Mouse (Mus musculus) hindbrain, embryonic 12.5 days (tissue): ENCODE measurements around the gene Rtn1. TPM values are rescaled to one million over a fixed set of nuclear protein-coding genes. Genes with fewer than 3 reads are reported as not detected.

ENCODE experiments used
- ATAC-seq: fragments of 200-750 bp; cut with Nextera tagmentation; 2 replicates; pipeline ENCODE4 v1.8.0; 2017; ENCODE audit warnings: moderate TSS enrichment; ENCODE audit not compliant: low FRiP score
- H3K27ac ChIP-seq: fragments of 300-500 bp; sonication (generic); 2 replicates; pipeline ENCODE4 v1.5.1; 2016; ENCODE audit warnings: mild to moderate bottlenecking
- H3K27me3 ChIP-seq: fragments of 300-500 bp; sonication (generic); 2 replicates; pipeline ENCODE4 v1.6.1; 2016; ENCODE audit warnings: mild to moderate bottlenecking
- H3K36me3 ChIP-seq: fragments of 300-500 bp; sonication (generic); 2 replicates; pipeline ENCODE4 v1.6.1; 2016; ENCODE audit warnings: mild to moderate bottlenecking
- H3K4me1 ChIP-seq: fragments of 300-500 bp; sonication (generic); 2 replicates; pipeline ENCODE4 v1.6.1; 2016
- H3K4me2 ChIP-seq: fragments of 300-500 bp; sonication (generic); replicated peaks from 2 replicates; pipeline ENCODE4 v1.6.1; 2016; ENCODE audit warnings: mild to moderate bottlenecking
- H3K4me3 ChIP-seq: fragments of 300-500 bp; sonication (generic); 2 replicates; pipeline ENCODE4 v1.5.1; 2016; ENCODE audit warnings: mild to moderate bottlenecking
- H3K9ac ChIP-seq: fragments of 300-500 bp; sonication (generic); 2 replicates; pipeline ENCODE4 v1.6.1; 2016; ENCODE audit warnings: mild to moderate bottlenecking, moderate library complexity
- H3K9me3 ChIP-seq: fragments of 300-500 bp; sonication (generic); replicated peaks from 2 replicates; pipeline ENCODE4 v1.6.1; 2016; ENCODE audit warnings: mild to moderate bottlenecking
- WGBS: fragments of 180-500 bp; shearing (Covaris S2); methylation state at CpG from one replicate; pipeline ENCODE4 v1.1.7; 2016; 5-methylcytosine and 5-hydroxymethylcytosine counted together
- polyA plus RNA-seq: library from polyadenylated mRNA; unstranded; fragments of >200 nt; fragmentation: Nextera tagmentation; extraction: Ambion mirVana; gene quantifications from 2 replicates; pipeline ENCODE4 v1.2.1, GENCODE M21; 2016

Gene Rtn1
- polyA plus RNA-seq, 1 experiment from 2014 or later, result 892 TPM

DNA sequence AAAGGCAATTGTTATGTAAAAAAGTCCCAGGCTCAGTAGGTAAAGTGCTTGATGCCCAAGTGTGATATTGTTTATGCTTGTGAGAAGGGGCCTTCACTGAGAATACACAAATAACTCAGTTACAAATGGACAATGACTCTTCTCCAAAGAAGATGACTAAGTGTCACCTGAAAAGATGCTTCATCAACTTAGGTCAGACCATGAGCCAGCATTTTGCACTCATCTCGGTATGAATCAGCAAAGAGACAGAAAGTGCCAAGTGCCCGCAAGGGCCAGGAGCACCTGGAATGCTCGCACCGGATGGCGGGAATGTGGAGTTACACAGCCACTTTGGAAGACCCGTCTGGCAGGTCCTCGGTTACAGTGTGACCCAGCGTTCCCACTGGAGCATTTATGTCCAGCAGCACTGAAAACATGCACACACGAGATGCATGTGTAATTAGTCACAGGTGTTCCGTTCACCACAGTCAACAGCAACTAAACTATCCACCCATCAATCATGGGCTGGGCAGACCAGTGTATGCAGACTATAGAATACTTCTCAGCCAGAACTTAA is 156.9 kb downstream of the Rtn1 start:
- no peaks in the 10 kb centered on the region for H3K36me3 ChIP-seq
- ATAC-seq, result no peak
- no peaks in the 10 kb centered on the region for H3K27me3 ChIP-seq
- H3K4me3 ChIP-seq, result no peak overlapping the region
- H3K9me3 ChIP-seq, result 0 out of 2 replicates have a peak, but pooled peaks cover 4% of the 10 kb centered on the region
- WGBS, result 71% methylated on average over 10 of the region's 10 CpGs
- H3K9ac ChIP-seq, result no peak overlapping the region
- H3K4me1 ChIP-seq, result 0 out of 2 replicates have a peak, but pooled peaks cover 2% of the 10 kb centered on the region
- no peak overlapping the region for H3K27ac ChIP-seq
- no peak overlapping the region for H3K4me2 ChIP-seq

DNA sequence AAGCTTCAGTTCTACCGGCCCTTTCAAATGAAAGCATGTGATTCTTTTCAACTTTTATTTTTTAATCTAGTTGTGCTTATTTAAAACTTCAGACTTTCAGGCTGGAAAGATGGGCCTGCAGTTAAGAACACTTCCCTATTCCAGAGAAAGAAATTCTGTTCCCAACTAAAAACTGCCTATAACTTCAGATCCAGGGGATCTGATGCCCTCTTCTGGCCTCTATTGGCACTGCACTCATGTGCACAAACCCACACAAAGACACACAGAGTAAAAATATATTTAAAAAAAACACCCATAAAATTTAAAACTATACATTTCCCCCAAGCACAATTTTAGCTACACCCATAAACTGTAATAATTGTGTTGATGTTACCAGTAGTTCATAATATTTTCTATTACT is 163.9 kb downstream of the Rtn1 start:
- H3K4me1 ChIP-seq, result no peaks in the 10 kb centered on the region
- H3K9me3 ChIP-seq, result no peaks in the 10 kb centered on the region
- no peak for ATAC-seq
- H3K9ac ChIP-seq, result no peak overlapping the region
- H3K36me3 ChIP-seq, result no peaks in the 10 kb centered on the region
- H3K4me3 ChIP-seq, result no peak overlapping the region
- no peaks in the 10 kb centered on the region for H3K27me3 ChIP-seq
- H3K27ac ChIP-seq, result no peak overlapping the region
- H3K4me2 ChIP-seq, result no peak overlapping the region
- WGBS, result 100% methylated on average over 1 of the region's 1 CpGs

DNA sequence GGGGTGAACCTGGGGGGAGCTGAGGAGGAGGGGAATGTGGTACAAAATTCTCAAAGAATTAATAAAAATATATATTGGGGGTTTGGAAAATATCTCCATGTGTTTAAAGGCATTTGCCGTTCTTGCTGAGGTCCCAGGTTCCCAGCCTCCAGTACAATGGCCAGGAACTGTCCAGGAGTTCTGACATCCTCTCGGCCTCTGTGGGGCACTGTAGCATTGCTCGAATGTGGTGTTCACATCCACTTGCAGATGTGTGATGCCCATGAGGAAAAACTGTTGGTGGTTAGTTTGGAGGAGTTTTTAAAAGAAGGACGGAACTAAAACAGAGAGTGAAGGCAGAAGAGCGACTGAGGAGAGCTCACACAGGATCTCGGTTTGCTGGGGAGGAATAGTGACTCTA is 166.0 kb downstream of the Rtn1 start:
- no peaks in the 10 kb centered on the region for H3K36me3 ChIP-seq
- no peak for ATAC-seq
- H3K4me1 ChIP-seq, result no peaks in the 10 kb centered on the region
- H3K4me3 ChIP-seq, result no peak overlapping the region
- H3K9me3 ChIP-seq, result no peaks in the 10 kb centered on the region
- 68% methylated on average over 6 of the region's 6 CpGs for WGBS
- peaks cover under 1% of the 10 kb centered on the region; the same call in 1 of the 2 replicates for H3K27me3 ChIP-seq
- no peak overlapping the region for H3K9ac ChIP-seq
- no peak overlapping the region for H3K27ac ChIP-seq
- no peak overlapping the region for H3K4me2 ChIP-seq

DNA sequence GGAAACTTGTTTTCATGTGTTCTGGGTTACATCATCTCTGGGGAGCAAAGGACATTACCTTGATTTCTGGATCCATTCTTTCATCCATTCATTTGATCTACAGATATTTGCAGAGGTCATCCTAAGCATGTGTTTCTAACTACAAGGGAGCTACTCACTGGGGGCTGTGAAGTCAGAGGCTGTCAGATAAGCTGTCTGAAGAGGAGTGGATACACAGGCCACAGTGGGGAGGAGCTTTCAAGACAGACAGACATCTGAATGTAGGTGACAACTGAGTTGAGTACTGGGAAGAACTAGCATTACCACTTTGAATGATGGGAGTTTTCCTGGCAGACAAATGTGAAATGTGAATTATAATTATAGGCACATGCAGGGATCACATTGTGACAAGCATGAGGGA is 168.3 kb downstream of the Rtn1 start:
- H3K4me2 ChIP-seq, result no peak overlapping the region
- H3K4me3 ChIP-seq, result no peak overlapping the region
- no peak overlapping the region for H3K9ac ChIP-seq
- H3K9me3 ChIP-seq, result no peaks in the 10 kb centered on the region
- no peak for ATAC-seq
- no peaks in the 10 kb centered on the region for H3K36me3 ChIP-seq
- peaks cover 7% of the 10 kb centered on the region for H3K27me3 ChIP-seq
- no peak overlapping the region for H3K27ac ChIP-seq
- peaks cover 5% of the 10 kb centered on the region; the same call in 1 of the 2 replicates for H3K4me1 ChIP-seq

DNA sequence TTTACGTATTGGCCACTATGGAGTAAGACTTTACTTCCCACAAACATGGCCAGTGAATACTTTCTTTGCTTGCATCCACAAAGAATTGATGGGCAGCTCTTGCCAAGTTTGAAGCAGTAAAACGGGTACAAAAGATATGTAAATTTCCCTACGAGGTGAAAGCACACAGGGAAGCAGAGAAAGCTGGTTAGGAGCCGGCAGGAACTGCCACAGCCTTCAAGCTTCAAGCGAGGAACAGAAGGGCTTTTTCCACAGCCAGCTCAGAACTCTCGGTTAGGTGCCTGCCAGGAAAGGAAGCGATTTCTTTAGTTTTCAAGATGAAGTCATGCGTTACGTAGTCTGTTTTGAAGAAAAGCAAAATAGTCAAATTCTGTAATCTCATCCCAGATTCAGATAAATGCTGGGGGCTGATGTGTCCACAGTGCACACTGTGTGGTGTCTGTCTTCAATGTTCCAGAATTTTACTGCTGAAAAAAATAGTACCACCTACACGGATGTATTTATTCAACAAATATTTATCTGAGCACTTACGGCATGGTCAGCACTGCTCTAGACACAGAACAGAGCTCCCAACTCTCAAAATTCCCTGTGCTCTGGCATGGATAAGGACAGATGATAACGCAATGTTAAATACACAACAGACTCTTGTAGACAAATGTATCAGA is 169.5 kb downstream of the Rtn1 start:
- H3K27ac ChIP-seq, result peak overlapping the region; percentile 52
- H3K4me3 ChIP-seq, result no peak overlapping the region
- H3K4me2 ChIP-seq, result no peak overlapping the region
- no peaks in the 10 kb centered on the region for H3K36me3 ChIP-seq
- H3K4me1 ChIP-seq, result peaks cover 5% of the 10 kb centered on the region; the same call in 1 of the 2 replicates
- no peak overlapping the region for H3K9ac ChIP-seq
- H3K27me3 ChIP-seq, result peaks cover 7% of the 10 kb centered on the region
- 40% methylated on average over 12 of the region's 12 CpGs for WGBS
- H3K9me3 ChIP-seq, result no peaks in the 10 kb centered on the region
- ATAC-seq, result no peak

DNA sequence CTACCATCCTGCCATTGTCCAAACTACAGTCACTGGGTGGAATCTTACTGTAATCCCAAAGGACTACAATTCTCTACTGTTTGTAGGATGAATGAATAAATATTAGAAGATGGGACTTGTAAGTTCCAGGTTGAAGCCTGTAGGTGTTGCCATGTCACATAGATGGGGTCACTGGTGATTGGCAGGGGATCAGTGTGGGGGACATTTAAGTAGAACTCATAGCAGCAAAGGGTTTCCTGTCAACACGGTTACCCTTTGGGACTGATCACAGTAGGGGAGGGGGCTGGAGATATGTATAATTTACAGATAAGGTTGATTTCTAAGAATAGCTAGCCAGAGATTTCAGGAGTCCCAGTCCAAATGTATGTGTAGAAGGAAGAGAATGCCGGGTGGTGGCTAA is 171.6 kb downstream of the Rtn1 start:
- WGBS, result 86% methylated on average over 2 of the region's 2 CpGs
- Histone ChIP-seq H3K4me2 (peak overlapping the region; percentile 63), H3K27me3 (peaks cover 7% of the 10 kb centered on the region), H3K4me3 (0 out of 2 replicates have a peak overlapping the region, but pooled peaks have one; percentile 66), H3K4me1 (peaks cover 20% of the 10 kb centered on the region), H3K9me3 (no peaks in the 10 kb centered on the region), H3K36me3 (no peaks in the 10 kb centered on the region), H3K9ac (no peak overlapping the region), H3K27ac (0 out of 2 replicates have a peak overlapping the region, but pooled peaks have one; percentile 93)
- ATAC-seq, result no peak

DNA sequence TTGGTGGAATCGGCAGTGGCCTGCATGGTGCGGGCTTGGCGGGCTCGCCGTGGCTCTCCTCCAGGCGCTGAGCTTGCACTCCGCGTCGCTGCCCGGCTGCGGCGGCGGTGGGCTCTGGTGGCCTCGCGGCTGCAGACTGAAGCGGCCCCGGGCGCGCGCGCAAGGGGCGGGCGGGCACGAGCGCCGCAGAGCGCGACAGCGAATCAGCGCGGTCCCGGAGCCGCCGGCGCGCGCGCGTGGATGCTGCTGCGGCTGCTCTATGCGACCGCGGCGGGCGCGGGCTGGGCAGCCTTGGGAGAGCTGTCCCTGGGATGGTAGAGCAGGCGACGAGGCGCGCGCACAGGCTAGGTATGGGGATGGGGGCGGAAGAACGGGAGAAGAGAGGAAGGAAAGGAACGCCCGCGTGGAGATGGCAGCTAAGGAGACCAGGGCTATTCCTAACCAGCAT is 172.3 kb downstream of the Rtn1 start:
- Histone ChIP-seq H3K9me3 (no peaks in the 10 kb centered on the region), H3K4me3 (peak overlapping the region; percentile 66), H3K4me1 (peaks cover 24% of the 10 kb centered on the region), H3K9ac (peak overlapping the region; percentile 80), H3K4me2 (peak overlapping the region; percentile 63), H3K27me3 (peaks cover 7% of the 10 kb centered on the region), H3K27ac (peak overlapping the region; percentile 93), H3K36me3 (no peaks in the 10 kb centered on the region)
- ATAC-seq, result peak; percentile 96
- WGBS, result under 1% methylated on average over 53 of the region's 56 CpGs

DNA sequence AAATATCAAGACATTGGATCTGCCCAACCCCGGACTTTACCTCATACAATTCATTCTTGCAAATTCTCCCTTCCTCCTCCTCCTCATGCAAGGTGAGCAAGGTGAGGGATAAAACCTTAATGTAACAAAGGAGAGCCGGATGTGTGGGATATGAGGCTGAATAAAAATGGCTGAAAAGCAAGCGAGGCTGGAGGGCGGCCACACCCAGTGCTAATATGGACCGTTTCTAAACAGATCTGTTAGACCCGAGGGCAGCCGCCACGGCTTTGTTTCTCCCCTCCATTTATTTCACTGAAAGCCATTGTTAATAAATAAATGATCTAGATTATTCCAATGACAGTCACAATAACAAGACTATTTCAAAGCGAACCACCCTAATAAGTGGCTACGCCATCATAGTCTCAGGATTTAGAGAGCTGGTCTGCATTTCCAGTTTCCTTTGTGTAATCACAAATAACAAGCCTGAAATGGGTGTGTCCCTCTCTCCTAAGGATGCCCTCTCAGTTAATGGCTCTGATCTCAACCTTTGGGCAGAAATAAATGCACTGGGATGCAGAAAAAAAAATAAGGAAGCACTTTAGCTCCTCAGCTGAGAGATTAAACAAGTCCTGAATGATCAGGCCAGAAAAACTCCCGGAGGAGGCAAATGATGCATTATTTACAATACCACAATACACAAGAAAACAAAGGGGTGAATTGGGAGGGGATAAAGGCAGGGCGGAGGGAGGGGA is 173.1 kb downstream of the Rtn1 start:
- WGBS, result 31% methylated on average over 12 of the region's 12 CpGs
- peaks cover 24% of the 10 kb centered on the region for H3K4me1 ChIP-seq
- 0 out of 2 replicates have a peak, but pooled peaks have one; percentile 29 for ATAC-seq
- H3K9me3 ChIP-seq, result no peaks in the 10 kb centered on the region
- H3K27me3 ChIP-seq, result peaks cover 7% of the 10 kb centered on the region
- no peaks in the 10 kb centered on the region for H3K36me3 ChIP-seq
- H3K27ac ChIP-seq, result peak overlapping the region; percentile 93
- H3K4me3 ChIP-seq, result peak overlapping the region; percentile 66
- peak overlapping the region; percentile 63 for H3K4me2 ChIP-seq
- peak overlapping the region; percentile 80 for H3K9ac ChIP-seq

DNA sequence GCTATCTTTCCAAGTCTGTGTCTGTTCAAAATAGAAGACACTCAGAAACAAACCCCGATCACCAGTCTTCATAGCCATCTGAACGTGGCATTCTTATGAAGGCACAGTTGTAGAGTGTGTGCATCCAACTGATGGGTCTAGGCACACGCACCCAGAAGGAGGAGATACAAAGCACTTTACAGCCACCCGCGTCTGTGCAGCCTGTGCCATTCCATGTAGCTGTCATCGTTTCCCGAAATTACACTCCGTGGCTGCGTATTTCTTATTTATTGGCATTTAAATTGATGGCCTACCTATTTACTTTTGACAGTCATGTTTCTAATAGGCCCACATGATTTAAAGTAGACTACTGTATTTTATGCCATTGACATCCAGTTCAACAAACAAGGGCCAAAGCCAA is 173.9 kb downstream of the Rtn1 start:
- Histone ChIP-seq H3K4me2 (peak overlapping the region; percentile 63), H3K4me1 (peaks cover 30% of the 10 kb centered on the region), H3K27me3 (peaks cover 7% of the 10 kb centered on the region), H3K27ac (peak overlapping the region; percentile 93; the same call in 1 of the 2 replicates), H3K36me3 (no peaks in the 10 kb centered on the region), H3K9ac (peak overlapping the region; percentile 80), H3K4me3 (peak overlapping the region; percentile 66), H3K9me3 (no peaks in the 10 kb centered on the region)
- no peak for ATAC-seq
- WGBS, result 72% methylated on average over 9 of the region's 9 CpGs

DNA sequence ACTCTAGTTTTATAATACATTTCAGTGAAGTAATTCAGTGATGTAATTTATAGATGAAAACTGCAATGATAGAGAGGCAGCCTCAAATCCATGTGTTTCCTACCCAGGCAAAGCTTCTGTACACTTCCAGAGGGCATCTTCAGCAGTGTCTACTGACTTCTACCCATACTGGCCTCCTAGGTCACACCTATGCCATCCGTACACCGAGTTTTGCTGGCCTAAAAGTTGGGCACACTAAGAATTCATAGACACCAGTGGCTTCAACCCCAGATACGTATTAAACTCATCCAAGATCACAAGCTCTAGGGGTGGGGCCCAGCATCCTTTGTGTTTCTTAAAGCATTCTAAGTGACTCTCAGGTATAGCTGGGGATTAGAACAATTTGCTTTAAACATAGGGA is 174.7 kb downstream of the Rtn1 start:
- H3K4me3 ChIP-seq, result peak overlapping the region; percentile 66
- peaks cover 7% of the 10 kb centered on the region for H3K27me3 ChIP-seq
- H3K27ac ChIP-seq, result peak overlapping the region; percentile 93; the same call in 1 of the 2 replicates
- H3K4me1 ChIP-seq, result peaks cover 32% of the 10 kb centered on the region
- 79% methylated on average over 3 of the region's 3 CpGs for WGBS
- peak overlapping the region; percentile 80 for H3K9ac ChIP-seq
- no peaks in the 10 kb centered on the region for H3K9me3 ChIP-seq
- H3K4me2 ChIP-seq, result peak overlapping the region; percentile 63
- no peaks in the 10 kb centered on the region for H3K36me3 ChIP-seq
- ATAC-seq, result no peak

DNA sequence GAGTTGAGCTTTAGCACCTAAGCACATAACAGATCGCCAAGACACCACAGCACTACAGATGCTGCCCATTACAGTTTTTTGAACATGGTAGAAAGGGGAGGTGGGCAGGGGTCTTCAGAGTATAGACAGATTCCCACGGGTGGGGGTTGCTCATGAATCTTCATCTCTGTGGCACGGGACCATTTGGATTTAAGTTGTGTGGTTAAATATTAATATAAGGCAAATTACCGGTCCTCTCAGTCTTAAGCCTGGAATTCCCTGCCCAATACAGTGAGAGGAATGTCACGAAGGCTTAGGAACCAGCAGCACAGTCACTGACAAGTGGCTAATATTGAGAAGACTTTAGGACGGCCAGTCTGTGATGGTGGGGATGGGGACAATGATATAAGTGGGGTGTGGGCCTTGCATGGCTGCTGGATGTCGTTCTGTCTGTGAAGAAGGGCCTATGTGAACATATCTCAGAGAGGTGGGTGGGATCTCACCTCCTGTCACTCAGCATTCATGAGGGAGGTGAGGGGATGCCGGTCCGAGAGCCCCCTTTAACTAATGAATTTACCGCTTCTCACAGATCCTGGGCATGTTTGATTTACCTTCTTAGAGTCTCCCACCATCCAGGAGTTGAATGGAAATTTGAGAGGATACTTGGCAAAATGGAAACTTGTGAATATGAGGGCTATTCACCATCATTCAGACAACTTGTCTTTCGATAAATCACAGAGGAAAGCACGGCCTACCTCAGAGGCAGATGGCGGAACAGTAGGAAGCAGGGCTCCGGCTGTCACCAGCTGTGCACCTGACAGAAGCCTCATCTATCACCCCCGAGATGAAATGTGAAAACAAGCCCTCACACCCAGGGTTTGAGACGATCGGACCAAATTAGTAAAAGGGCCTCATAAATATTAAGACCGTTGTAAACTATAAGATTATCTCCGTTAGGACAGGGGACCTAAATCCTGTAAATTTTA is 175.7 kb downstream of the Rtn1 start:
- Histone ChIP-seq H3K36me3 (peaks cover under 1% of the 10 kb centered on the region; the same call in 1 of the 2 replicates), H3K9me3 (no peaks in the 10 kb centered on the region), H3K27me3 (peaks cover 7% of the 10 kb centered on the region), H3K4me1 (peaks cover 32% of the 10 kb centered on the region), H3K4me3 (peak overlapping the region; percentile 66), H3K4me2 (peak overlapping the region; percentile 63), H3K27ac (no peak overlapping the region), H3K9ac (peak overlapping the region; percentile 80)
- no peak for ATAC-seq
- WGBS, result 63% methylated on average over 19 of the region's 19 CpGs
